Mouse (Mus musculus) erythroblast, embryonic 14.5 days (primary cell): ENCODE measurements around the gene Hbb-bh1.
A peak's percentile ranks its signal among the peaks of the same experiment; 100 is the strongest.

Experiments used
- GATA1 ChIP-seq: IDR thresholded peaks from 2 replicates; pipeline ENCODE4 v1.6.1; 2012; ENCODE audit warnings: low read length, inconsistent platforms, mixed read lengths
- TAL1 ChIP-seq: IDR thresholded peaks from 3 replicates; pipeline ENCODE4 v1.6.1; 2012; ENCODE audit warnings: low read length, inconsistent platforms, mixed read lengths

DNA sequence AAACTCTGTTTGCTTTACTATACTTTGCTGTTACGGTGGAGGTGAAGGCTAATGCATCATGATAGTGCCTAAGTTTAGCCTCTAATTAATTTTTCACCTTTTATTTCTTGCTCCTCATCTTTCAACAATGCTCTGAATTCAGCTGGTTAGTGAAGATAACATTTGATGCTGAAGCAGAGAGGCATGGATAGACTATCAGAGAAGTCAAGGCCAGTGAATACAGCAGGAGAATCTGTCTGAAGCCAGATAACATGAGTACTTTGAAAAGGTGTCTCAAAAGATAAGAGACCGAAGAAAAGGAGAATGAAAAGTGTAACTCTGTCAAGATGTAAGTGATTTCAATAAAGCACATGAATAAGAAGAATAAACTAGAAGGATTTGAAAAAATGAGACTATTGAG, 34.1 kb upstream of the Hbb-bh1 start:
- peak; percentile 98 for TF ChIP-seq GATA1
- TF ChIP-seq TAL1, result peak; percentile 99
